Comparison of ENCODE assay signal across 8 mouse cellular contexts in the genomic region with DNA sequence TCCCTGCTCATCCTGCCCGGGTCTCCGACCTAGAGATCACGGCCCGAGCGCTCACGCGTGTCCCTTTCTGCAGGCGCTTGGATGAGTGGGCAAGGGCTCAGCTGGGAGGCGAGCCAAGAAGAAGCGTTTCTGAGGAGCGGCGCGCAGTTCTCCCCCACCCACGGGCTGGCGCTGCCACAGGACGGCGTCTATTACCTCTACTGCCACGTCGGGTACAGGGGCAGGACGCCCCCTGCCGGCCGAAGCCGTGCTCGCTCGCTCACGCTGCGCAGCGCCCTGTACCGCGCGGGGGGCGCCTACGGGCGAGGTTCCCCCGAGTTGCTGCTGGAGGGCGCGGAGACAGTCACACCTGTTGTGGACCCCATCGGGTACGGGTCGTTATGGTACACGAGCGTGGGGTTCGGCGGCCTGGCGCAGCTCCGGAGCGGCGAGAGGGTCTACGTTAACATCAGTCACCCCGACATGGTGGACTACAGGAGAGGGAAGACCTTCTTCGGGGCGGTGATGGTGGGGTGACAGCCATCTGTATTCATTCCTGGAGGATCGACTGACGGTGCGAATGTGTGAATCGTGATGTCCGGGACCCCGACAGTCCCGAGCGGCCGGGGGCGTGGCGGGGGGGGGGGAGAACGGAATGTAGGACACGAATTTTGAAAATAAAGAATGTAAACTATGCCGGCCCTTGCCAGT. TPM values are rescaled to one million over a fixed set of nuclear protein-coding genes. Genes with fewer than 3 reads are reported as not detected.
DNase-seq lines count a peak whose midpoint lies in the region; ATAC-seq and TF ChIP-seq lines count a peak whose summit lies in the region.

No protein-coding gene starts in this region.

- peak; percentile 93 for DNase-seq in CD4-positive helper T cell, adult 2 months (ENCODE audit: low read depth, low spot score)
- peak; percentile 75 for DNase-seq in forebrain, embryonic 10.5 days (ENCODE audit: extremely low spot score, low spot score)
- DNase-seq in heart, postnatal 0 days (ENCODE audit: low spot score) = peak; percentile 45
- peak; percentile 71 to 91 for DNase-seq in kidney, postnatal 36 days
- DNase-seq in lung, adult 18-20 months = peak; percentile 77 to 82
- DNase-seq in testis, postnatal 10 days (ENCODE audit: low spot score) = peak; percentile 93

- H3K27ac ChIP-seq in bone marrow macrophage, adult 2 months (ENCODE audit: insufficient read depth, low read depth, low read length) = no peak overlapping the region
- peak overlapping the region; percentile 70 for H3K27ac ChIP-seq in forebrain, embryonic 10.5 days
- no peak overlapping the region for H3K27ac ChIP-seq in heart, postnatal 0 days (ENCODE audit: low read depth)
- no peak overlapping the region for H3K27ac ChIP-seq in neural tube, embryonic 14.5 days (ENCODE audit: low read depth, low read length)

- peaks cover 70% of the 10 kb centered on the region for H3K27me3 ChIP-seq in forebrain, embryonic 10.5 days (ENCODE audit: poor library complexity, severe bottlenecking)
- peaks cover 60% of the 10 kb centered on the region for H3K27me3 ChIP-seq in heart, postnatal 0 days (ENCODE audit: control insufficient read depth, insufficient read depth, low read length)
- peaks cover 25% of the 10 kb centered on the region for H3K27me3 ChIP-seq in neural tube, embryonic 14.5 days (ENCODE audit: control insufficient read depth, insufficient read depth, low read length)

- no peaks in the 10 kb centered on the region for H3K9me3 ChIP-seq in forebrain, embryonic 10.5 days
- no peaks in the 10 kb centered on the region for H3K9me3 ChIP-seq in heart, postnatal 0 days (replicated peaks; ENCODE audit: control insufficient read depth, low read length)
- no peaks in the 10 kb centered on the region for H3K9me3 ChIP-seq in neural tube, embryonic 14.5 days (ENCODE audit: control insufficient read depth, low read length)

- no peak for TF ChIP-seq EP300 in heart, postnatal 0 days (IDR thresholded peaks at IDR 0.05; ENCODE audit: low read depth)

- H3K4me2 ChIP-seq in heart, postnatal 0 days (ENCODE audit: low read depth, low read length) = peak overlapping the region; percentile 66
- H3K4me2 ChIP-seq in neural tube, embryonic 14.5 days (ENCODE audit: low read depth, low read length) = peak overlapping the region; percentile 55

- TF ChIP-seq CTCF in bone marrow macrophage, adult 2 months (IDR thresholded peaks at IDR 0.05; ENCODE audit: low read depth, low read length) = peak; percentile 81
- TF ChIP-seq CTCF in heart, postnatal 0 days (IDR thresholded peaks at IDR 0.05; ENCODE audit: low read depth) = peak; percentile 84

- peak; percentile 87 for ATAC-seq in heart, postnatal 0 days (ENCODE audit: insufficient read depth, low read depth)
- peak; percentile 58; the same call in 1 of the 2 replicates for ATAC-seq in neural tube, embryonic 14.5 days (ENCODE audit: low read depth)

- H3K9ac ChIP-seq in heart, postnatal 0 days (replicated peaks; ENCODE audit: low read depth, low read length) = peak overlapping the region; percentile 30; the same call in 1 of the 2 replicates
- H3K9ac ChIP-seq in neural tube, embryonic 14.5 days (replicated peaks; ENCODE audit: low read depth, low read length) = peak overlapping the region; percentile 25; the same call in 1 of the 2 replicates

- TF ChIP-seq POLR2A in bone marrow macrophage, adult 2 months (IDR thresholded peaks at IDR 0.05; ENCODE audit: borderline replicate concordance, low read depth, low read length) = no peak

- H3K4me3 ChIP-seq in bone marrow macrophage, adult 2 months (ENCODE audit: insufficient read depth, low read length) = peak overlapping the region; percentile 72
- H3K4me3 ChIP-seq in forebrain, embryonic 10.5 days = peak overlapping the region; percentile 57
- H3K4me3 ChIP-seq in heart, postnatal 0 days (ENCODE audit: low read depth, low read length) = peak overlapping the region; percentile 47
- peak overlapping the region; percentile 27 for H3K4me3 ChIP-seq in neural tube, embryonic 14.5 days (ENCODE audit: low read depth, low read length)

- 2% methylated on average over 66 of the region's 66 CpGs for WGBS in forebrain, embryonic 10.5 days
- under 1% methylated on average over 65 of the region's 66 CpGs for WGBS in heart, postnatal 0 days
- 2% methylated on average over 65 of the region's 66 CpGs for WGBS in neural tube, embryonic 14.5 days

- peaks cover 38% of the 10 kb centered on the region for H3K4me1 ChIP-seq in bone marrow macrophage, adult 2 months (ENCODE audit: control insufficient read depth, insufficient read depth, low read length)
- H3K4me1 ChIP-seq in forebrain, embryonic 10.5 days = peaks cover 32% of the 10 kb centered on the region
- H3K4me1 ChIP-seq in heart, postnatal 0 days (ENCODE audit: control insufficient read depth, insufficient read depth) = peaks cover 5% of the 10 kb centered on the region
- peaks cover 4% of the 10 kb centered on the region; the same call in 1 of the 2 replicates for H3K4me1 ChIP-seq in neural tube, embryonic 14.5 days (ENCODE audit: control insufficient read depth, insufficient read depth, low read length)

- no peaks in the 10 kb centered on the region for H3K36me3 ChIP-seq in forebrain, embryonic 10.5 days (replicated peaks)
- no peaks in the 10 kb centered on the region for H3K36me3 ChIP-seq in heart, postnatal 0 days (replicated peaks; ENCODE audit: control insufficient read depth, insufficient read depth, low read length)
- H3K36me3 ChIP-seq in neural tube, embryonic 14.5 days (ENCODE audit: control insufficient read depth, insufficient read depth, low read length) = no peaks in the 10 kb centered on the region

RNA-seq across cellular contexts. Expression of a gene that starts 1.5 kb away (rescaled TPM):
- not detected in 2 replicates for polyA plus RNA-seq in bone marrow macrophage, adult 2 months (2012; ENCODE audit: insufficient read depth, insufficient read length, missing spikeins)
- polyA plus RNA-seq in forebrain, embryonic 10.5 days (2016; fragmentation: Nextera tagmentation; extraction: Ambion mirVana) = 0.16 and 0.32 TPM in 2 replicates
- 0.27 and 1.0 TPM in 2 replicates for total RNA-seq in heart, postnatal 0 days (2014; rRNA removed; ENCODE audit: low replicate concordance)
- polyA plus RNA-seq in heart, postnatal 0 days (2015; fragmentation: Nextera tagmentation; extraction: Ambion mirVana) = 0.33 and 0.48 TPM in 2 replicates
- 0.31 and 0.62 TPM in 2 replicates for polyA plus RNA-seq in neural tube, embryonic 14.5 days (2014; fragmentation: Nextera tagmentation; extraction: Ambion mirVana)

RNA-seq across cellular contexts. Expression of a gene that starts 6.0 kb away (rescaled TPM):
- polyA plus RNA-seq in bone marrow macrophage, adult 2 months (2012; ENCODE audit: insufficient read depth, insufficient read length, missing spikeins) = 11.9 and 12.8 TPM in 2 replicates
- 0.10 TPM in 1 of 2 replicates, not detected in the other for polyA plus RNA-seq in forebrain, embryonic 10.5 days (2016; fragmentation: Nextera tagmentation; extraction: Ambion mirVana)
- total RNA-seq in heart, postnatal 0 days (2014; rRNA removed; ENCODE audit: low replicate concordance) = 0.53 TPM in 1 of 2 replicates, not detected in the other
- 0.12 and 0.21 TPM in 2 replicates for polyA plus RNA-seq in heart, postnatal 0 days (2015; fragmentation: Nextera tagmentation; extraction: Ambion mirVana)
- not detected in 2 replicates for polyA plus RNA-seq in neural tube, embryonic 14.5 days (2014; fragmentation: Nextera tagmentation; extraction: Ambion mirVana)

RNA-seq across cellular contexts. Expression of a gene that starts 7.5 kb away (rescaled TPM):
- 811 and 856 TPM in 2 replicates for polyA plus RNA-seq in bone marrow macrophage, adult 2 months (2012; ENCODE audit: insufficient read depth, insufficient read length, missing spikeins)
- polyA plus RNA-seq in forebrain, embryonic 10.5 days (2016; fragmentation: Nextera tagmentation; extraction: Ambion mirVana) = 3.3 and 4.7 TPM in 2 replicates
- total RNA-seq in heart, postnatal 0 days (2014; rRNA removed; ENCODE audit: low replicate concordance) = 6.6 and 52.7 TPM in 2 replicates
- 7.0 and 9.7 TPM in 2 replicates for polyA plus RNA-seq in heart, postnatal 0 days (2015; fragmentation: Nextera tagmentation; extraction: Ambion mirVana)
- 3.7 and 8.8 TPM in 2 replicates for polyA plus RNA-seq in neural tube, embryonic 14.5 days (2014; fragmentation: Nextera tagmentation; extraction: Ambion mirVana)

RNA-seq across cellular contexts. Expression of a gene that starts 9.4 kb away (rescaled TPM):
- polyA plus RNA-seq in bone marrow macrophage, adult 2 months (2012; ENCODE audit: insufficient read depth, insufficient read length, missing spikeins) = not detected in 2 replicates
- not detected in 2 replicates for polyA plus RNA-seq in forebrain, embryonic 10.5 days (2016; fragmentation: Nextera tagmentation; extraction: Ambion mirVana)
- not detected in 2 replicates for total RNA-seq in heart, postnatal 0 days (2014; rRNA removed; ENCODE audit: low replicate concordance)
- not detected in 2 replicates for polyA plus RNA-seq in heart, postnatal 0 days (2015; fragmentation: Nextera tagmentation; extraction: Ambion mirVana)
- polyA plus RNA-seq in neural tube, embryonic 14.5 days (2014; fragmentation: Nextera tagmentation; extraction: Ambion mirVana) = 0.24 and 0.26 TPM in 2 replicates

RNA-seq across cellular contexts. Expression of a gene that starts 19.9 kb away (rescaled TPM):
- polyA plus RNA-seq in bone marrow macrophage, adult 2 months (2012; ENCODE audit: insufficient read depth, insufficient read length, missing spikeins) = 420 and 469 TPM in 2 replicates
- polyA plus RNA-seq in forebrain, embryonic 10.5 days (2016; fragmentation: Nextera tagmentation; extraction: Ambion mirVana) = 3.3 and 3.9 TPM in 2 replicates
- total RNA-seq in heart, postnatal 0 days (2014; rRNA removed; ENCODE audit: low replicate concordance) = 1.8 TPM in 1 of 2 replicates, not detected in the other
- 6.5 and 7.5 TPM in 2 replicates for polyA plus RNA-seq in heart, postnatal 0 days (2015; fragmentation: Nextera tagmentation; extraction: Ambion mirVana)
- 6.7 and 10.7 TPM in 2 replicates for polyA plus RNA-seq in neural tube, embryonic 14.5 days (2014; fragmentation: Nextera tagmentation; extraction: Ambion mirVana)

Comparison
In these comparisons a context has a peak if more than half of its experiments do, and no peak if none do; other contexts are left out.
1. RNA of a gene that starts 6.0 kb away (polyA plus RNA-seq): 11.9 to 12.8 TPM in bone marrow macrophage, adult 2 months; 0.12 to 0.21 TPM in heart, postnatal 0 days, 0.10 TPM in forebrain, embryonic 10.5 days and not detected in neural tube, embryonic 14.5 days; every median in the first group is over 10 times any median in the second.
2. RNA of a gene that starts 7.5 kb away (polyA plus RNA-seq): 811 to 856 TPM in bone marrow macrophage, adult 2 months; 7.0 to 9.7 TPM in heart, postnatal 0 days, 3.3 to 4.7 TPM in forebrain, embryonic 10.5 days and 3.7 to 8.8 TPM in neural tube, embryonic 14.5 days; every median in the first group is over 10 times any median in the second.
3. Peak in every context shown above with its lines, with median percentiles within 50 percentile points of each other: DNase-seq and H3K4me3 ChIP-seq.